Mouse (Mus musculus) olfactory bulb, adult 2 months (tissue): ENCODE data around the gene Slc45a3.

Experiments used
- CTCF ChIP-seq: fragments of 200-500 bp; IDR thresholded peaks from 2 replicates; pipeline ENCODE4 v1.5.1; 2012; ENCODE audit warnings: low read depth, mild to moderate bottlenecking, low read length, moderate library complexity; ENCODE audit not compliant: insufficient read depth
- POLR2A ChIP-seq: fragments of 200-500 bp; IDR thresholded peaks from 2 replicates; pipeline ENCODE4 v1.6.1; 2012; ENCODE audit warnings: mild to moderate bottlenecking, low read depth, low read length, moderate library complexity; ENCODE audit not compliant: insufficient read depth

DNA sequence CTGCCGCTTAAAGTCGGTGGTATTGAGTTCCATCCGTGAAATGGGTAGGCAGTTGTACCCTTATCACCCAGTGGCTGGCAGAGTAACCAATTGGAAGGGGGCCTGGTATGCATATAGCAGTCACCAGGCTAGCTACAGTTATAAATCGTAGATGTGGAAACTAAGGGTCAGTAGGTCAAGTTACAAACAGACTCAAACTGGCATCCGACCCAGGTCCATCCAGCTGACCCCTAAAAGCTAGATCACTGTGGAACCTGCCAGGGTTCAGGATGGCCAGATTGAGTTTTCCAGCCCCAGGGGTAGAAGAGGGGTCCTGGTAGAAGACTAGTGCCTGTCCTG, 7.5 kb downstream of the Slc45a3 start:
- no peak for TF ChIP-seq POLR2A
- TF ChIP-seq CTCF = no peak
